Mouse (Mus musculus): ENCODE measurements around the gene Vmn1r38. TPM values are rescaled to one million over a fixed set of nuclear protein-coding genes. Genes with fewer than 3 reads are reported as not detected.

Gene Vmn1r38
- not detected for polyA plus RNA-seq (2015; fragmentation: Illumina TruSeq; extraction: RNeasy Lipid Tissue Mini Kit (QIAGEN cat#74804); ENCODE audit: insufficient read depth, low read depth, low replicate concordance)

DNA sequence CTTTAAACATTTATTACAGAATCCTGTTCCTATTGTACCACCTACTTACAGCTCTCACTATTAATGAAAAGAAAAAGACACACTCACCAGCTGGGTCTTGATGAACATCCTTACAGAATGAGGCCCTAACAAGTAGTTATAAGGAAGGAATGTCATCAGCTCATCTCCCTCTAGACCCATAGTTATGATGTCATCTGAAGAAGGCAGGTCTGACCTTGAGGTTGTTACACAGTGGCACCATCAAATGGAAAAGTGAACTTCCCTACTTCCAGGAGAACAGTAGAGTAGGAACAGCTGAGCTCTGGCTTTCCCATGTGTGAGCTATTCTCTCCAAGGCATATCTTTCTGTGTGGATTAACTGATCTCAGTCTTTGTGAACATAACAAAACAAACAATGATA is at the start of gene Vmn1r38:
Gene Vmn1r38 (minus strand): TSS at position 101 of the 400 bp plus-strand sequence.

DNA sequence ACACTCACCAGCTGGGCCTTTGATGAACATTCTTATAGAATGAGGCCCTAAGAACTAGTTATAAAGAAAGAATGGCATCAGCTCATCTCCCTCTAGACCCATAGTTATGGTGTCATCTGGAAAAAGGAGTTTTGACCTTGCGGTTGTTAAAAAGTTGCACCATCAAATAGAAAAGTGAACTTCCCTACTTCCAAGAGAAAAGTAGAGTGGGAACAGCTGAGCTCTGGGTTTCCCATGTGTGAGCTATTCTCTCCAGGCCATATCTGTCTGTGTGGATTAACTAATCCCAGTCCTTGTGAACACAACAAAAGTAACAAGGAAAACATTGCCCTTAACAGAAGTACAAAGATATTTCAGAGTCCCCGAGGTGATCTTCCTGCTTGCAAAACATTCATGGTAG is 28.1 kb upstream of the Vmn1r38 start, which contains the start of gene Vmn1r39:
Gene Vmn1r39 (minus strand): TSS at position 101 of the 400 bp plus-strand sequence.

DNA sequence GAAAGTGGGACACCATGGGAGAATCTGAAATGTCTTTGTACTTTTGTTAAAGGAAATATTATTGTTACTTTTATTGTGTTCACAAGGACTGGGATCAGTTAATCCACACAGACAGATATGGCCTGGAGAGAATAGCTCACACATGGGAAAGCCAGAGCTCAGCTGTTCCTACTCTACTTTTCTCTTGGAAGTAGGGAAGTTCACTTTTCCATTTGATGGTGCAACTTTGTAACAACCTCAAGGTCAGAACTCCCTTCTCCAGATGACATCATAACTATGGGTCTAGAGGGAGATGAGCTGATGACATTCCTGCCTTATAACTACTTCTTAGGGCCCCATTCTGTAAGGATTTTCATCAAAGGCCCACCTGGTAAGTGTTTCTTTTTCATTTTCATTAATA is 53.3 kb downstream of the Vmn1r38 start, which contains the start of gene Vmn1r37:
Gene Vmn1r37 (plus strand): TSS at position 301 of the 400 bp plus-strand sequence.

Other genes starting within 250 kb of the Vmn1r38 start
- 0.81 TPM for gene Mad2l1, start 247.2 kb downstream of the Vmn1r38 start, polyA plus RNA-seq (2015; fragmentation: Illumina TruSeq; extraction: RNeasy Lipid Tissue Mini Kit (QIAGEN cat#74804); ENCODE audit: insufficient read depth, low read depth, low replicate concordance)
- gene Vmn1r32, start 222.5 kb downstream of the Vmn1r38 start, polyA plus RNA-seq (2015; fragmentation: Illumina TruSeq; extraction: RNeasy Lipid Tissue Mini Kit (QIAGEN cat#74804); ENCODE audit: insufficient read depth, low read depth, low replicate concordance) = not detected
- not detected for gene Vmn1r33, start 164.3 kb downstream of the Vmn1r38 start, polyA plus RNA-seq (2015; fragmentation: Illumina TruSeq; extraction: RNeasy Lipid Tissue Mini Kit (QIAGEN cat#74804); ENCODE audit: insufficient read depth, low read depth, low replicate concordance)
- gene Vmn1r34, start 138.7 kb downstream of the Vmn1r38 start, polyA plus RNA-seq (2015; fragmentation: Illumina TruSeq; extraction: RNeasy Lipid Tissue Mini Kit (QIAGEN cat#74804); ENCODE audit: insufficient read depth, low read depth, low replicate concordance) = not detected
- gene Vmn1r35, start 96.7 kb downstream of the Vmn1r38 start, polyA plus RNA-seq (2015; fragmentation: Illumina TruSeq; extraction: RNeasy Lipid Tissue Mini Kit (QIAGEN cat#74804); ENCODE audit: insufficient read depth, low read depth, low replicate concordance) = not detected
- not detected for gene Vmn1r36, start 63.5 kb downstream of the Vmn1r38 start, polyA plus RNA-seq (2015; fragmentation: Illumina TruSeq; extraction: RNeasy Lipid Tissue Mini Kit (QIAGEN cat#74804); ENCODE audit: insufficient read depth, low read depth, low replicate concordance)
- gene Vmn1r37, start 53.2 kb downstream of the Vmn1r38 start, polyA plus RNA-seq (2015; fragmentation: Illumina TruSeq; extraction: RNeasy Lipid Tissue Mini Kit (QIAGEN cat#74804); ENCODE audit: insufficient read depth, low read depth, low replicate concordance) = not detected
- not detected for gene Vmn1r39, start 28.0 kb upstream of the Vmn1r38 start, polyA plus RNA-seq (2015; fragmentation: Illumina TruSeq; extraction: RNeasy Lipid Tissue Mini Kit (QIAGEN cat#74804); ENCODE audit: insufficient read depth, low read depth, low replicate concordance)
- 20.6 TPM for gene Gng12, start 113.8 kb upstream of the Vmn1r38 start, polyA plus RNA-seq (2015; fragmentation: Illumina TruSeq; extraction: RNeasy Lipid Tissue Mini Kit (QIAGEN cat#74804); ENCODE audit: insufficient read depth, low read depth, low replicate concordance)